Mouse (Mus musculus) CH12.LX (cell line): ENCODE results near the gene Cdk8.

Experiments used
- CHD1 ChIP-seq: IDR thresholded peaks from 2 replicates; pipeline ENCODE4 v1.6.1; 2012; ENCODE audit warnings: low read depth, low read length, improper control_type of control experiment, inconsistent platforms
- CTCF ChIP-seq, 2 experiments: IDR thresholded peaks in 1 of 2; conservative IDR thresholded peaks in 1 of 2; 2 replicates each; pipeline ENCODE4 v1.5.1; 2011 to 2012; ENCODE audit warnings: low read depth in 2 of 2, low read length in 2 of 2, improper control_type of control experiment in 1 of 2, inconsistent platforms in 1 of 2, mild to moderate bottlenecking in 1 of 2, moderate library complexity in 1 of 2
- E2F4 ChIP-seq: IDR thresholded peaks from 2 replicates; pipeline ENCODE4 v1.6.1; 2011; ENCODE audit warnings: low read depth, low read length, improper control_type of control experiment; ENCODE audit not compliant: insufficient replicate concordance
- EP300 ChIP-seq: IDR thresholded peaks from 2 replicates; pipeline ENCODE4 v1.6.1; 2011; ENCODE audit warnings: low read length, improper control_type of control experiment
- ETS1 ChIP-seq: conservative IDR thresholded peaks from 2 replicates; pipeline ENCODE4 v1.6.1; 2012; ENCODE audit warnings: low read depth, mild to moderate bottlenecking, inconsistent platforms, low read length, improper control_type of control experiment, moderate library complexity
- JUND ChIP-seq: conservative IDR thresholded peaks from 2 replicates; pipeline ENCODE4 v1.6.1; 2011; ENCODE audit warnings: low read depth, low read length, improper control_type of control experiment
- KAT2A ChIP-seq: IDR thresholded peaks from 2 replicates; pipeline ENCODE4 v1.6.1; 2012; ENCODE audit warnings: low read length, improper control_type of control experiment, inconsistent platforms; ENCODE audit not compliant: insufficient replicate concordance
- MAZ ChIP-seq: IDR thresholded peaks from 2 replicates; pipeline ENCODE4 v1.6.1; 2012; ENCODE audit warnings: low read depth, mild to moderate bottlenecking, inconsistent platforms, low read length, improper control_type of control experiment, moderate library complexity
- MYC ChIP-seq: IDR thresholded peaks from 2 replicates; pipeline ENCODE4 v1.6.1; 2011; ENCODE audit warnings: low read depth, mild to moderate bottlenecking, improper control_type of control experiment, low read length
- POLR2A ChIP-seq: IDR thresholded peaks from 2 replicates; pipeline ENCODE4 v1.6.1; 2011; ENCODE audit warnings: low read depth, mild to moderate bottlenecking, improper control_type of control experiment, low read length
- TCF12 ChIP-seq: IDR thresholded peaks from 2 replicates; pipeline ENCODE4 v1.6.1; 2014; ENCODE audit warnings: low read depth, mild to moderate bottlenecking, inconsistent platforms, low read length, improper control_type of control experiment

DNA sequence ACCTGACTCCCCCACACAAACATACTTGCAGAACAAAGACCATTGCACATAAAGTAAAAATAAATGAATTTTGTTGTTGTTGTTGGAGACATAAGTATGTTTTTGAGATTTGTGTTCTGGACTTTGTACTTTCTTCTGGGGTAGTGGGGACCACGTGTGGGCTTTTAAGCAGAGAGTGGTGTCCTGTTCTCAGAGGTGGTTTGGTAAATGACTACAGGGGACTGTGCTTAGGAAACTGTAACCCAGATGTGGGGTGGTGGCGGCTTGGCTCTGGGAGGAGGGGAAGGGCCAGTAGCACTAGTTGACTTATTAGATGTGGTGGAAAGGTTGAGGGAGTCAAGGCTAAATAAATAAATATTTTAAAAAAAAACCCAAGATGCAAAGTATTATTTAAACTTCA, 9.7 kb downstream of the Cdk8 start:
- TF ChIP-seq E2F4, result no peak
- no peak for TF ChIP-seq CTCF (conservative IDR thresholded peaks at IDR 0.05 in 1 of 2, IDR thresholded peaks at IDR 0.05 in 1 of 2; ENCODE audit: low read depth in 2 of 2, low read length in 2 of 2)
- TF ChIP-seq EP300, result no peak
- no peak for TF ChIP-seq CHD1
- TF ChIP-seq ETS1, result no peak
- no peak for TF ChIP-seq MAZ
- TF ChIP-seq POLR2A, result no peak
- TF ChIP-seq KAT2A, result no peak
- TF ChIP-seq TCF12, result no peak
- no peak for TF ChIP-seq JUND
- no peak for TF ChIP-seq MYC
